Mouse (Mus musculus): ENCODE results near the gene Aox3. TPM values are rescaled to one million over a fixed set of nuclear protein-coding genes. Genes with fewer than 3 reads are reported as not detected.

Aox3 gene
- total and polyA plus RNA-seq, 3 experiments: 0.08 to 0.43 (median 0.14) TPM

DNA sequence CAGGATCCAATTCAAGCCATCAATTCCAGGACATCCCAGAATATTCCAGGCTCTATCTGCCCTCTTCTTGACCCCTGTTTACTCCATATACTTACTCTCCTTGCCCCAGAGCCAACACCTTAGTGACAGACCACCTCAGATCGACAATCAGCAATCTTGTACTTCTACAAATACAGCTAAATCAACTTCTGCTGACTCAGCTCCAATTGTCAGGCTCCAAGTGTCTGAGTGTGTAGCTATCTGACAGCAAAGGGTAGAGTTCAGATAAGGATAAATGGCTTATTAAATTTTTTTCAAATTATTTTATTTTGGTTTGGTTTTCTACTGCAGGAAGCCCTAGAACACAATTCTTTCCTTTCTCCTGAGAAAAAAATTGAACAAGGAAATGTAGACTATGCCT is 135.6 kb downstream of the Aox3 start:
- TF ChIP-seq POLR2AphosphoS2 (IDR thresholded peaks at IDR 0.05; ENCODE audit: low read depth, low read length): no peak
- peak; percentile 90 for TF ChIP-seq MAFK (IDR thresholded peaks at IDR 0.05; ENCODE audit: insufficient replicate concordance, low read length)
- dilution Hi-C loops (cut with MboI; ENCODE audit: extremely low pct_ligation_motif_present, extremely low pct_unique_long_range_greater_than_20kb, low sequenced_read_pairs): no loop called here
- H3K27ac ChIP-seq (ENCODE audit: insufficient read depth, low read depth): no peak overlapping the region
- H3K9ac ChIP-seq (ENCODE audit: insufficient read depth, low read depth): no peak overlapping the region
- H3K4me3 ChIP-seq (replicated peaks in 1 of 3; ENCODE audit: low read depth in 2 of 3, low read length in 2 of 3, poor library complexity in 1 of 3): no peak overlapping the region
- no peaks in the 10 kb centered on the region for H3K9me3 ChIP-seq (replicated peaks; ENCODE audit: low read length)
- H3K27me3 ChIP-seq (replicated peaks): no peaks in the 10 kb centered on the region
- H3K4me1 ChIP-seq (ENCODE audit: control insufficient read depth in 1 of 2, insufficient read depth in 2 of 2): peaks cover 0 to 12% of the 10 kb centered on the region in 2 experiments; a peak in 2 of 4 replicates
- H3K79me2 ChIP-seq (replicated peaks; ENCODE audit: control insufficient read depth, extremely low read depth, insufficient read depth, poor library complexity, severe bottlenecking): no peaks in the 10 kb centered on the region
- DNase-seq (ENCODE audit: extremely low read depth): no peak
- H3K4me2 ChIP-seq (ENCODE audit: insufficient read depth, low read depth, poor library complexity, severe bottlenecking): no peak overlapping the region
- in situ Hi-C loops (cut with MboI; ENCODE audit: low pct_ligation_motif_present, low pct_unique_long_range_greater_than_20kb, low sequenced_read_pairs): no loop called here
- no peaks in the 10 kb centered on the region for H3K36me3 ChIP-seq (replicated peaks in 1 of 2; ENCODE audit: control insufficient read depth in 1 of 2, insufficient read depth in 1 of 2, low read length in 1 of 2)

Other genes starting within 250 kb of the Aox3 start
- 14.4 and 15.1 TPM in 2 replicates for gene Sgo2a, start 117.2 kb upstream of the Aox3 start, total RNA-seq (2012; rRNA removed)
- 24.2 and 27.1 TPM in 2 replicates for gene Sgo2a, start 117.2 kb upstream of the Aox3 start, total RNA-seq (2014; rRNA removed)
- gene Sgo2a, start 117.2 kb upstream of the Aox3 start, polyA plus RNA-seq (2012; ENCODE audit: insufficient read length, low read depth): 14.6 and 15.1 TPM in 2 replicates
- 10.5 and 12.8 TPM in 2 replicates for gene Kctd18, start 94.2 kb upstream of the Aox3 start, total RNA-seq (2012; rRNA removed)
- 19.8 and 22.3 TPM in 2 replicates for gene Kctd18, start 94.2 kb upstream of the Aox3 start, total RNA-seq (2014; rRNA removed)
- gene Kctd18, start 94.2 kb upstream of the Aox3 start, polyA plus RNA-seq (2012; ENCODE audit: insufficient read length, low read depth): 14.8 and 18.5 TPM in 2 replicates
- 0.04 TPM in 1 of 2 replicates, not detected in the other for gene Aox1, start 83.2 kb upstream of the Aox3 start, total RNA-seq (2012; rRNA removed)
- 0.15 and 0.18 TPM in 2 replicates for gene Aox1, start 83.2 kb upstream of the Aox3 start, total RNA-seq (2014; rRNA removed)
- 0.40 TPM in 2 replicates for gene Aox1, start 83.2 kb upstream of the Aox3 start, polyA plus RNA-seq (2012; ENCODE audit: insufficient read length, low read depth)
- gene Aox4, start 97.3 kb downstream of the Aox3 start, total RNA-seq (2012; rRNA removed): 0.08 TPM in 1 of 2 replicates, not detected in the other
- 0.05 and 0.07 TPM in 2 replicates for gene Aox4, start 97.3 kb downstream of the Aox3 start, total RNA-seq (2014; rRNA removed)
- 0.20 and 0.27 TPM in 2 replicates for gene Aox4, start 97.3 kb downstream of the Aox3 start, polyA plus RNA-seq (2012; ENCODE audit: insufficient read length, low read depth)
- not detected in 2 replicates for gene Aox2, start 165.2 kb downstream of the Aox3 start, total RNA-seq (2012; rRNA removed)
- gene Aox2, start 165.2 kb downstream of the Aox3 start, total RNA-seq (2014; rRNA removed): not detected in 2 replicates
- not detected in 2 replicates for gene Aox2, start 165.2 kb downstream of the Aox3 start, polyA plus RNA-seq (2012; ENCODE audit: insufficient read length, low read depth)

All from CH12.LX (cell line).